Mouse (Mus musculus) testis, postnatal 10 days (tissue): Measurements from ENCODE around the gene Exph5.

ENCODE experiments used
- DNase-seq: peaks from one replicate; pipeline ENCODE4 v3.0.0; 2021; ENCODE audit warnings: low spot score

Gene Exph5

DNA sequence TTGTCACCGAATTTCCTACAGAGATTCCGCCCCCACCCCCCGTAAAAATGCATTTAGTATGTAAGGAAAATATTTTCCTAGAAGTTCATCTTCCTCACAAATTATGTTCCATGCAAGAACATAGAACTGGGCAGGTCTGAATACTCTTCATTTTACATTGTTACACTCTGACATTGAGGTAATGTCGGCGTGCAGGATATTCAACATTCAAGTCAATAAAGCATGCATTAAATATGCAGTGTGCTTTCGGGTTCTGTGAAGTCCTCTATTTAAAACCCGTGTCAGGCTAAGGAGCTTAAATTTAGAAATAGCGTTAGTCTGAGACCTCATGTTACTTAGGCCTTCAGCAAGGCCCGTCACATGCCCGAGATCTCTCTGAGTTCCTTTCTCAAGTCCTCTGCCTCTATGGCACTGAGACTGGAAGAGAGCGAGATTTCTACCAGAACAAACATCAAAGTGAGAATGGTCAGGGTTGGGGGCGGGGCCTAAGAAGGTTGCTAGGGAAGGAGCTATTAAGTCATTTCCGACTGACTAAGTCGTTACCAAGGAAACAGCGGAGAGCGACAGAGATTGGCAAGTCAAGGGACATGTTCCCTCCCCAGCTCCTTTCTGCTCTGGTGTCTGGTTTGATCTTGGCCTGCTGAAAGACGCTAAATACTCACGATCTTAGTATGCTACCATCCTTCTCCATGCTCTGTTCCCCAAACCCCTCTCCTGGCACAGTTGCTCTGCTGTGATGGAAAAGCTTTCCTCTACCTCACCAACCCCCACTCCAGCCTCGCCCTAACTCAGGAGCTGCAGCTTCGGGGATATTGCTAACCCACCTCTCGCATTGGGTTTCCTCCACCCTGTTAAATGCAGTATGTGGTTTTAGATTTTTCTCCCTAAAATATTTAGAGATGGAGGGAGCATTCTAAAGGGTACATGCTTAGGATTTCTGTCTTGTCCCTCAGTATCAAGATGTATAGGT, 103.6 kb downstream of the Exph5 start:
- peak; percentile 87 for DNase-seq

DNA sequence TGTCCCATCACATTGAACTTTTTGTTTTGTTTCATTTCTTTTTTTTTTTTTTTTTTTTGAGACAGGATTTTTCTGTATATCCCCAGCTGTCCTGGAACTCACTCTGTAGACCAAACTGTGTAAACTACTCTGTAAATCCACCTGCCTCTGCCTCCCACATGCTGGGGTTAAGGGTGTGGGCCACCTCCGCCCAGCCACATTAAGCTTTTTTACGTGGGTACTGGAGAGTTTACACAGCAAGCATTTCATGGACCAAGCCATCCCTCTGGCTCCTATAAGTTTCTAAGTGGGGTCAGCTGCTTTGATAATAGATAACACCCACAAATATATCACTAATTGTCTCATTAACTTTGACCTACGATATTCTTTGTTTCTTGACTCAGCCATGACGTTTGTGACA, 107.1 kb downstream of the Exph5 start:
- no peak for DNase-seq

DNA sequence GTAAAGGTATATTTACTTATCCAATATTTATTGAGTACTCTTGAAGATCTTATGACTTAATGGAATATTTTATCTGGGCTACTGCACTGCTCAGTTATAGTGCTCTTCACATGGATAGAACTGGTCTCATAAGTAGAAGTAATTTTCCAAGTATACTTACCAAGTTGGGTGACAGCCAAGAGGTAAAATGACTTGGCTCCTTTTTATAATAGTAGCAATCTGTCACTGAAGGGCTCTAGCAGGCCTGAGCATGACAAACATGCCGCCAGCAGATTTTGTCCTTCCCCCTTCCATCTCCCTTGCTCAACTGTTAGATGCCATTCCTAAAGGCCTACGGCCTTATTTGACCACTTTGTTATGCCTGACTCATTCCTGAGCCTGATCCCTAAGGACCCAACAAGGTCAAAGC, 107.5 kb downstream of the Exph5 start:
- DNase-seq = no peak

DNA sequence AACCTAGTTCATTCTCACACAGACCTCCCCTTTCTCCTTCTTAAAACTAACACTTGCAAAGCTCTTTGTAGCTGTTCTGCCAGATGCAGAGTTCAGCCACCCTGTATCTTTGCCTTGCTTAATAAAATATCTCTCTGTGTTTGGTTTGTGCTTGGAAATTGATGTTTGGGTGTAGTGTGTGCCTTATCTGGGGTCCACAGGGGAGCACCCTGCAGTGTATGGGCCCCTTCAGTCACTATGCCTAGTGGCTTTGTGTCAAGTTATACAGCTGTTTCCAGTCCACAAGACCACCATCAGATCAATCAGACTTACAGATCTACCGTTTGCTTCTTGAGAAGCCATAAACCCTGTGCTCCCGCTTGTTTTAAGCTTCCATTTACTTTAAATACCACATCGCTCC, 108.0 kb downstream of the Exph5 start:
- no peak for DNase-seq

DNA sequence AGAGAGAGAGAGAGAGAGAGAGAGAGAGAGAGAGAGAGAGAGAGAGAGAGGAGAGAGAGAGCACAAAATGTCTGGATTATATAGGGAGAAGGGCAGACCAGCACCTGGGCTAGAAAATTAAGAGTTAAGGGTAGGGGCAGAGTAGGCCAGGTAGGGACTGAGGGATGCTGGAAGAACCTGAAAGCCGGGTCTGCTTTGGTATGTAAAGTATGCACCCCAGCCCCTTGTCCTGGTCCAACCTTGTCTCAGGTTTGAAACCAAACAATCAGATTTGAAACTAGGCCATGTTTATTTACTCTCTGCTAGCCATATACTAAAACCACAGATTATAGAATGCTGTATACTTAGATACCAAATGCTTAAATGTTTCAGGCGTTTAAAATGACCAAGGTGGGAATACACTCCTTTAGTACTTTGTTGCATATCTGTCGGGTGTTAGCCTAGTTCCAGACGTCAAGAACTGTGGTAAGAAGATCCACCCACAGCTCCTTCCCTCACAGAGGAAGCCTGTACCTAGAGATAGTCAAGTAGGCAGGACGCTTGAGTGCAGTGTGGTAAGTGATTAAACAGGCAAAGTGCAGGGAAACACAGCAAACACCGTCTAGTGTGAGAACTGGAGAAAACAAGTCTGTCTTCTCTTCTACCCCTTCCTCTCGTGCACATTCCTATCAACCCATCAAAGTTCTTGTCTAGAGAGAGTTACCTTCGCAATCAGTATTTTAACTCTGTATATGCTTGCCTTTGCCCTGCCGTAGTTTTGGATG, 120.8 kb downstream of the Exph5 start:
- DNase-seq = no peak

DNA sequence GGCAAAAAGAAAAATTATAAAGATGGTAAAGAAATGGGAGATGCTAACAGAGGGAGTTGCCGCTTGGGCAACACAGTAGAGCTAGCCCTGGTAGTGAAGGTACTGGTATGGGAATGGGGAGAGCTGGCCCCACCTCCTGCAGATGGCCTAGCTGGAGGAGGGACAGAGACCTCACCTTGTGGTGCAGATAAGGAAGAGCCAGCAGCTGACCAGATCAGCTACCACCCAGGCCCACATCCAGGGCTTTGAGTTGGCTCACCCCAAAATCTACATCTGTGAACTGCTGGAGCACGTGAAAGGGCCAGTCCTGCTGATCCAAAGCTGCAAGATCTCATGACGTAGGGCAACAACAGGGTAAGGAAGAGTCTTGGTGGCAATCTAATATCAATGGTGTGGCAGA, 125.3 kb downstream of the Exph5 start:
- no peak for DNase-seq
